Mouse (Mus musculus): ENCODE measurements around the gene Olfr479.

- TF ChIP-seq CTCF (IDR thresholded peaks at IDR 0.05; ENCODE audit: borderline replicate concordance, control insufficient read depth, extremely low read depth, insufficient read depth, low read length, poor library complexity) = no peak
- TF ChIP-seq POLR2A (IDR thresholded peaks at IDR 0.05; ENCODE audit: control insufficient read depth, extremely low read depth, insufficient read depth, low read length, poor library complexity) = no peak
Observed at GRCm38 (mm10) chr7:108033889-108034288, 16.6 kb upstream of the Olfr479 start, which contains the start of gene Olfr478.
